Mouse (Mus musculus) myocyte (in vitro differentiated cells): ENCODE measurements around the gene Hvcn1. TPM values are rescaled to one million over a fixed set of nuclear protein-coding genes. Genes with fewer than 3 reads are reported as not detected.
"Not testable (repeated sequence)": the region's sequence is repeated elsewhere in the genome, so short reads cannot be mapped to it uniquely, and the experiment has no call there.

ENCODE experiments used
- H3K27me3 ChIP-seq: one replicate; pipeline ENCODE4 v1.6.1; 2011; ENCODE audit not compliant: control insufficient read depth, insufficient read depth, insufficient read length
- H3K36me3 ChIP-seq: one replicate; pipeline ENCODE4 v1.6.1; 2011; ENCODE audit not compliant: control insufficient read depth, insufficient read depth
- H3K4me2 ChIP-seq: one replicate; pipeline ENCODE4 v1.6.1; 2011; ENCODE audit warnings: low read depth, control low read depth
- H3K4me3 ChIP-seq: one replicate; pipeline ENCODE4 v1.5.1; 2011; ENCODE audit warnings: mild to moderate bottlenecking, control low read depth, moderate library complexity
- H3K79me2 ChIP-seq: one replicate; pipeline ENCODE4 v1.6.1; 2011; ENCODE audit not compliant: control insufficient read depth, insufficient read depth
- H3ac ChIP-seq: one replicate; pipeline ENCODE4 v1.6.1; 2011; ENCODE audit not compliant: control insufficient read depth, insufficient read length
- CEBPB ChIP-seq: IDR thresholded peaks from 2 replicates; pipeline ENCODE4 v1.6.1; 2011; ENCODE audit warnings: mild to moderate bottlenecking, moderate library complexity; ENCODE audit not compliant: poor library complexity, insufficient read depth, severe bottlenecking
- E2F4 ChIP-seq: IDR thresholded peaks from one replicate; pipeline ENCODE4 v1.6.1; 2011; ENCODE audit warnings: mild to moderate bottlenecking, control low read depth, moderate library complexity; ENCODE audit not compliant: insufficient read depth
- MAX ChIP-seq: IDR thresholded peaks from one replicate; pipeline ENCODE4 v1.6.1; 2011; ENCODE audit warnings: low read depth, mild to moderate bottlenecking, control low read depth
- MYOD1 ChIP-seq, 3 experiments: IDR thresholded peaks; one replicate each; pipeline ENCODE4 v1.6.1; 2011; ENCODE audit warnings: control low read depth in 2 of 3, low read depth in 2 of 3, mild to moderate bottlenecking in 2 of 3, moderate library complexity in 1 of 3; ENCODE audit not compliant: insufficient read length in 2 of 3, control insufficient read depth in 1 of 3
- MYOG ChIP-seq, 3 experiments: IDR thresholded peaks; one replicate each; pipeline ENCODE4 v1.6.1; 2011; ENCODE audit warnings: control low read depth in 2 of 3, low read depth in 2 of 3, mild to moderate bottlenecking in 2 of 3; ENCODE audit not compliant: insufficient read length in 2 of 3, control insufficient read depth in 1 of 3, insufficient read depth in 1 of 3
- POLR2A ChIP-seq: IDR thresholded peaks from one replicate; pipeline ENCODE4 v1.6.1; 2011; ENCODE audit warnings: low read depth, mild to moderate bottlenecking, control low read depth, moderate library complexity; ENCODE audit not compliant: insufficient read length
- POLR2AphosphoS2 ChIP-seq: IDR thresholded peaks from one replicate; pipeline ENCODE4 v1.6.1; 2011; ENCODE audit warnings: low read depth, control low read depth; ENCODE audit not compliant: insufficient read length
- REST ChIP-seq: IDR thresholded peaks from one replicate; pipeline ENCODE4 v1.6.1; 2011; ENCODE audit warnings: mild to moderate bottlenecking, control low read depth, moderate library complexity; ENCODE audit not compliant: insufficient read depth, insufficient read length
- SRF ChIP-seq: IDR thresholded peaks from one replicate; pipeline ENCODE4 v1.6.1; 2011; ENCODE audit warnings: low read depth; ENCODE audit not compliant: control insufficient read depth, insufficient read length
- TCF12 ChIP-seq: IDR thresholded peaks from one replicate; pipeline ENCODE4 v1.6.1; 2011; ENCODE audit warnings: mild to moderate bottlenecking, control low read depth; ENCODE audit not compliant: poor library complexity, insufficient read depth, severe bottlenecking
- TCF3 ChIP-seq: IDR thresholded peaks from one replicate; pipeline ENCODE4 v1.6.1; 2011; ENCODE audit warnings: low read depth, control low read depth; ENCODE audit not compliant: insufficient read length
- USF1 ChIP-seq: IDR thresholded peaks from one replicate; pipeline ENCODE4 v1.6.1; 2011; ENCODE audit warnings: low read depth, mild to moderate bottlenecking, control low read depth, moderate library complexity
- polyA plus RNA-seq: library from polyadenylated mRNA; unstranded; fragments of >200 nt; fragmentation: generic; extraction: Trizol; gene quantifications from one replicate; pipeline ENCODE4 v1.2.1, GENCODE M21; 2012; ENCODE audit warnings: missing spikeins

Gene Hvcn1
- polyA plus RNA-seq, 1 experiment, result 0.08 TPM

DNA sequence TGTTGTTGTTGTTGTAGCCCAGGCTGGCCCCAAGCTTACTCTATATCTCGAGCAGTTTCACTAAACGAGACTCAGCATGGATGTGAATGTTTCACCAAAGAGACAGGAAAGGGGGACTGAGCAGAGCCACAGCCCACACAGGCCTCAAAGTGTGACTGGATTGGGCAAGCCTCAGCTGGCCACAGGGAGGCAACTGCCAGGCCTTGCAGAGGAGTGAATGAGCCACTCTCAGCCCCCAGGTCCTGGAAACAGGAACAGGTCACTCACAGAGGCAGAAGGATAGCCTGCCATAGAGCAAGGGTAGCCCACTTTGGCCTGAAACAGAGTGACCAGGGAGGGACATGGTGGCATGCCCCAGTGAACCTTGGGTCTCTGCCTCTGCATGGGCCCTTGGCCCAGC lies 2.4 kb upstream of the Hvcn1 start:
- peaks cover 48% of the 10 kb centered on the region for H3K27me3 ChIP-seq
- H3ac ChIP-seq, result no peak overlapping the region
- no peaks in the 10 kb centered on the region for H3K36me3 ChIP-seq
- TF ChIP-seq TCF3 (no peak), MYOG (IDR thresholded peaks at IDR 0.05; ENCODE audit: control insufficient read depth in 1 of 3, insufficient read depth in 1 of 3, insufficient read length in 2 of 3, low read depth in 2 of 3) (no peak), MYOD1 (IDR thresholded peaks at IDR 0.05; ENCODE audit: control insufficient read depth in 1 of 3, insufficient read length in 2 of 3, low read depth in 2 of 3) (no peak), USF1 (no peak), REST (no peak), CEBPB (no peak), E2F4 (no peak), SRF (no peak), MAX (no peak), POLR2AphosphoS2 (no peak), POLR2A (no peak), TCF12 (no peak)
- H3K4me3 ChIP-seq, result no peak overlapping the region
- H3K79me2 ChIP-seq, result no peaks in the 10 kb centered on the region
- no peak overlapping the region for H3K4me2 ChIP-seq

DNA sequence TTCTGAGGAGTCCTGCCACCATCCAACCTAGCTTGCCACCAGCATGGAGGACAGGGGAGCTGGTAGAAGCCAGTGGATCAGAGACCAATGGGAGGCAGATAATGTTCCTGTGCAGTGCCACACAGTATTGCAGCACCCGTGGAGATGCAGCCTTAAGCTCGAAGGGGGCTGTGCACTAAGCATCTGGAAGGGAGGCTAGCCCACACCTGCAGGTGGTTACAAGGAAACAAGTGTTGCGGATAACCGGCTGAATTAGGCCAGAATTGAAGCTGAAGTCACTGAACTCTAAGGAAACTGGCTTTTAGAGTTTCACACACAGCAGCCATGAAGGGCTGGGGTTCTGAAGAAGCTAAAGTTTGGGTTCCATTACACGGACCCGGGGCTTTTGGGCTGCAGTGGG lies 2.3 kb downstream of the Hvcn1 start:
- no peak overlapping the region for H3ac ChIP-seq
- H3K4me3 ChIP-seq, result no peak overlapping the region
- no peak for TF ChIP-seq MYOG (IDR thresholded peaks at IDR 0.05; ENCODE audit: control insufficient read depth in 1 of 3, insufficient read depth in 1 of 3, insufficient read length in 2 of 3, low read depth in 2 of 3)
- TF ChIP-seq USF1, result no peak
- H3K4me2 ChIP-seq, result no peak overlapping the region
- peaks cover 57% of the 10 kb centered on the region for H3K27me3 ChIP-seq
- H3K79me2 ChIP-seq, result no peaks in the 10 kb centered on the region
- H3K36me3 ChIP-seq, result no peaks in the 10 kb centered on the region

DNA sequence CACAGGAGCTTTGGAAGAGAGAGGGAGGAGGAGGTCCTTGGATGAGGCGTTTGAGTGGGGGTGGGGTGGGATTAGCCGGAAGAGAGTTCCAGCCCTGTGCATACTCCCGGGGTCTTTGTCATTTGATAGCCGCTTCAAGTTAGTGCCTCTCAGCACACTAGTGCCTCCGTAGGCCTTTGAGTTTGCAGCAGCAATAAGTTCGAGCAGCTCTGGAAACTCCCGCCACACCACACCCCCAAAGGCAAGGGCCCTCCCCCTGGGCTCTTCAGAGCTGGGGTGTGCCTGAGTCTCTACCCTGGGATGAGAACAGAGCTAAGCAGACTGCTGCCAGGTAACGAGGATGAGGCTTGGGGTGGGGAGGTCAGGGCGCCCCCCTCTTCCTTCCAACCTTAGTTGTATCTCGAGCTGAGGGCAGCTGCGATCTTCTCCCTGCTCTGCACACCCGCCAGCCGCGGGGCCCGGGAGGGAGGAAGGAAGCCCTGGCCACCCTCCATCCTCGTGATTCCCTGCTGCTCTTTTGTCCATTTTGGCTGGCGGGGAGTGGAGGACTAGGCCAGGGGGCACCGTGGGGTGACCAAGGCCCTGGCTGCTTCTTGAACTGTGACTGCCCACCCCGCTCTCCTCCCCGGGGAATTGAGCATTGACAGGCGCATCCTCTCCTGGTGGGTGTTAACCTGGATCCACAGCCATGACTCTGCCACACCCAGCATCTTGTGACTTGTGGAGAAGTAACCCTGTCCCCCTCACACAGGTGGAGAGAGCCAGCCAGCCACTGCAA lies 3.2 kb downstream of the Hvcn1 start:
- Histone ChIP-seq H3K4me3 (no peak overlapping the region), H3K4me2 (no peak overlapping the region), H3K36me3 (no peaks in the 10 kb centered on the region), H3K27me3 (peaks cover 48% of the 10 kb centered on the region), H3ac (no peak overlapping the region), H3K79me2 (no peaks in the 10 kb centered on the region)
- TF ChIP-seq REST (no peak), E2F4 (no peak), MYOD1 (IDR thresholded peaks at IDR 0.05; ENCODE audit: control insufficient read depth in 1 of 3, insufficient read length in 2 of 3, low read depth in 2 of 3) (no peak), MAX (no peak), CEBPB (no peak), SRF (no peak), POLR2AphosphoS2 (no peak), USF1 (no peak), TCF12 (no peak), TCF3 (no peak), MYOG (IDR thresholded peaks at IDR 0.05; ENCODE audit: control insufficient read depth in 1 of 3, insufficient read depth in 1 of 3, insufficient read length in 2 of 3, low read depth in 2 of 3) (no peak), POLR2A (no peak)

DNA sequence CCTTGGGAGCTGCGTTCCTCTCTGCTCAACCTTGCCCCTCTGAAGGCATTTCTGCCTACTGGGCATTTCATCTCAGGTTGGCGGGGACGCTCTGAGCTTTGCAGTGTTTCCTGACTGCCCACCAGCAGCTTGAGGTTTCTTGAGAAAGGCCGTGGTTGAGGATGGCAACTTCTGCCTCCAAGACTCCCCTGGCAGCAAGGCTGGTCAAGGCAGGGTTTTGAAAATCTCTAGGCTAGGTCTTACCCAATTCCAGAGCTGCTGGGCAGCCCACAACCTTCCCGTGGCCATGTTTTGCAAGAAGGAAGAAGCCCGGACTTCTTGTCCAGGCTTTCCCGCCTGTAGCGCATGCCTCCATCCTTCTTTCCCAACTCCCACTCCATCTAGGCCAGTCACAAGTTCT lies 4.3 kb downstream of the Hvcn1 start:
- TF ChIP-seq POLR2AphosphoS2, result no peak
- H3K79me2 ChIP-seq, result no peaks in the 10 kb centered on the region
- H3K36me3 ChIP-seq, result no peaks in the 10 kb centered on the region

DNA sequence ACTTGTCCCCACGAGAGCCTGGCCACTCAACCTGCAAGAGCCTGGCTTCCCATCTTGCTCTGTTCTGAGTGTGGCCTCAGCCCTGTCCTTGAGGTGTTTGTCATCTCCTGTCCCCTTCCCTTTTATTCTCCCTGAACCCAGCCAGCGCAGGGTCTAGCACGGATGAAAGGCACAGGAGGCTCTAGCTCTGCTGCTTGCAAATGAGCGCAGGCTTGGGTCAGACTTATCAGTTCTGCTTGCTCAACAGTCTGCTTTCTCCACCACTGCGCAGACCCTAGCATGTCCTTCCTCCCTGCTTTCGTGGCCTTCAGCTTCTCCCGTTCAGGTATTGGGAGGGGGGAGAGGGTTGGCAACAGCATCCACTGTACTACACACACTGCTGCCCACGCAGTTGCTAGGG lies 5.5 kb downstream of the Hvcn1 start:
- no peaks in the 10 kb centered on the region for H3K79me2 ChIP-seq
- H3K27me3 ChIP-seq, result peaks cover 54% of the 10 kb centered on the region
- no peaks in the 10 kb centered on the region for H3K36me3 ChIP-seq
- TF ChIP-seq REST (no peak), CEBPB (no peak), USF1 (no peak), MAX (no peak), POLR2AphosphoS2 (no peak), POLR2A (no peak), TCF3 (no peak), E2F4 (no peak), SRF (no peak), TCF12 (no peak), MYOD1 (IDR thresholded peaks at IDR 0.05; ENCODE audit: control insufficient read depth in 1 of 3, insufficient read length in 2 of 3, low read depth in 2 of 3) (no peak), MYOG (IDR thresholded peaks at IDR 0.05; ENCODE audit: control insufficient read depth in 1 of 3, insufficient read depth in 1 of 3, insufficient read length in 2 of 3, low read depth in 2 of 3) (no peak)
- H3K4me2 ChIP-seq, result no peak overlapping the region
- H3K4me3 ChIP-seq, result no peak overlapping the region
- no peak overlapping the region for H3ac ChIP-seq

More for the DNA sequence above, 4.3 kb downstream of the Hvcn1 start:
- no peak overlapping the region for H3K4me2 ChIP-seq
- no peak overlapping the region for H3K4me3 ChIP-seq
- peaks cover 49% of the 10 kb centered on the region for H3K27me3 ChIP-seq
- no peak overlapping the region for H3ac ChIP-seq

DNA sequence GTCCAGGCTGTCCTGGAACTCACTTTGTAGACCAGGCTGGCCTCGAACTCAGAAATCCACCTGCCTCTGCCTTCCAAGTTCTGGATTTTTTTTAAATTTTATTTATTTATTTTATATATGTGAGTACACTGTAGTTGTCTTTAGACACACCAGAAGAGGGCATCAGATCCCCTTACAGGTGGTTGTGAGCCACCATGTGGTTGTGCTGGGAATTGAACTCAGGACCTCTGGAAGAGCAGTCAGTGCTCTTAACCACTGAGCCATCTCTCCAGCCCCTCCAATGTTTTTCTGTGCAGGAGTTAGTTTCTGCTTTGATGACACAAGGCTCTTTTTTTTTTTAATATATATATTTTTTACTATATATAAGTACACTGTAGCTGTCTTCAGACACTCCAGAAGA lies 6.2 kb downstream of the Hvcn1 start:
- not testable (repeated sequence) for H3K36me3 ChIP-seq, H3ac ChIP-seq, H3K4me2 ChIP-seq, H3K79me2 ChIP-seq, H3K4me3 ChIP-seq
- peaks cover 50% of the 10 kb centered on the region for H3K27me3 ChIP-seq
